In genomic region chr4:133262375-133262765, GRCm38 (mm10) we compare ENCODE assay signal across 14 mouse cellular contexts. TPM values are rescaled to one million over a fixed set of nuclear protein-coding genes. Genes with fewer than 3 reads are reported as not detected.
DNase-seq lines count a peak whose midpoint lies in the region; ATAC-seq and TF ChIP-seq lines count a peak whose summit lies in the region.
"Had no signal": no experiment of that assay in that cellular context is flagged by ENCODE, and none has a peak within 500 bp of the region (broad histone marks: within the 10 kb centered on the region; RNA-seq: fewer than 3 reads in every experiment).

No protein-coding gene starts in this region.

- H3K9me3 ChIP-seq in liver, embryonic 12.5 days (replicated peaks) = no peaks in the 10 kb centered on the region
- no peaks in the 10 kb centered on the region for H3K9me3 ChIP-seq in liver, embryonic 11.5 days (ENCODE audit: control insufficient read depth, low read length)
- no peaks in the 10 kb centered on the region for H3K9me3 ChIP-seq in limb, embryonic 10.5 days (replicated peaks)
- no peaks in the 10 kb centered on the region for H3K9me3 ChIP-seq in stomach, embryonic 14.5 days (ENCODE audit: control insufficient read depth, low read depth, low read length)
- H3K9me3 ChIP-seq: hindbrain, embryonic 15.5 days had no signal

- TF ChIP-seq CTCF in bone marrow, adult 2 months (IDR thresholded peaks at IDR 0.05; ENCODE audit: control insufficient read depth, insufficient read depth, low read length) = no peak

- peaks cover 36% of the 10 kb centered on the region for H3K36me3 ChIP-seq in liver, embryonic 12.5 days
- H3K36me3 ChIP-seq in liver, embryonic 11.5 days (ENCODE audit: control insufficient read depth, insufficient read depth, low read length) = peaks cover 23% of the 10 kb centered on the region
- H3K36me3 ChIP-seq in limb, embryonic 10.5 days = peaks cover 46% of the 10 kb centered on the region
- peaks cover 20% of the 10 kb centered on the region; the same call in 1 of the 2 replicates for H3K36me3 ChIP-seq in stomach, embryonic 14.5 days (ENCODE audit: control insufficient read depth, insufficient read depth, low read length)

- ATAC-seq in liver, embryonic 12.5 days = 0 out of 2 replicates have a peak, but pooled peaks have one; percentile 21
- ATAC-seq in liver, embryonic 11.5 days (replicated peaks; ENCODE audit: low FRiP score) = no peak
- ATAC-seq in stomach, embryonic 14.5 days (ENCODE audit: insufficient number of reproducible peaks, insufficient read depth, low FRiP score, low read depth) = no peak

- peaks cover 19% of the 10 kb centered on the region for H3K4me1 ChIP-seq in liver, embryonic 12.5 days
- peaks cover 5% of the 10 kb centered on the region; the same call in 1 of the 2 replicates for H3K4me1 ChIP-seq in liver, embryonic 11.5 days (replicated peaks; ENCODE audit: control insufficient read depth, insufficient read depth, low read length)
- no peaks in the 10 kb centered on the region; the same call in 1 of the 2 replicates for H3K4me1 ChIP-seq in bone marrow, adult 2 months (ENCODE audit: control insufficient read depth, insufficient read depth, low read length)
- peaks cover 20% of the 10 kb centered on the region for H3K4me1 ChIP-seq in limb, embryonic 10.5 days
- 0 out of 2 replicates have a peak, but pooled peaks cover 3% of the 10 kb centered on the region for H3K4me1 ChIP-seq in stomach, embryonic 14.5 days (ENCODE audit: control insufficient read depth, insufficient read depth, low read length)
- H3K4me1 ChIP-seq: hindbrain, embryonic 15.5 days had no signal

- peak overlapping the region; percentile 31 for H3K27ac ChIP-seq in liver, embryonic 12.5 days
- H3K27ac ChIP-seq in liver, embryonic 11.5 days (ENCODE audit: low read depth, low read length) = no peak overlapping the region
- H3K27ac ChIP-seq in bone marrow, adult 2 months (ENCODE audit: control insufficient read depth, insufficient read depth, low read depth, low read length, poor library complexity) = peak overlapping the region; percentile 66
- H3K27ac ChIP-seq in limb, embryonic 10.5 days = peak overlapping the region; percentile 21; the same call in 1 of the 2 replicates
- peak overlapping the region; percentile 27; the same call in 1 of the 2 replicates for H3K27ac ChIP-seq in stomach, embryonic 14.5 days (ENCODE audit: low read length)
- H3K27ac ChIP-seq: heart, adult 2 months; hindbrain, embryonic 15.5 days; liver, embryonic 14.5 days; macrophage had no signal

- 39% methylated on average over 7 of the region's 7 CpGs for WGBS in liver, embryonic 12.5 days (ENCODE audit: insufficient replicate concordance)
- 59% methylated on average over 7 of the region's 7 CpGs for WGBS in liver, embryonic 11.5 days
- 9% methylated on average over 7 of the region's 7 CpGs for WGBS in bone marrow, adult 2 months
- WGBS in limb, embryonic 10.5 days = 65% methylated on average over 7 of the region's 7 CpGs
- 70% methylated on average over 7 of the region's 7 CpGs for WGBS in stomach, embryonic 14.5 days

- no peak for DNase-seq in liver, embryonic 11.5 days (ENCODE audit: low spot score)
- no peak for DNase-seq in limb, embryonic 10.5 days (ENCODE audit: low spot score)
- no peak for DNase-seq in gastrocnemius, adult 8-10 months (ENCODE audit: low spot score in 2 of 2)
- no peak for DNase-seq in urinary bladder, postnatal 25 days (ENCODE audit: low spot score)
- DNase-seq: cerebellum, postnatal 10 days; heart, adult 2 months; kidney, postnatal 14 days; retina, postnatal 1 day had no signal

- TF ChIP-seq POLR2A in bone marrow, adult 2 months (IDR thresholded peaks at IDR 0.05; ENCODE audit: borderline replicate concordance, control insufficient read depth, low read depth, low read length) = no peak

- no peak overlapping the region for H3K9ac ChIP-seq in liver, embryonic 12.5 days
- no peak overlapping the region for H3K9ac ChIP-seq in liver, embryonic 11.5 days (ENCODE audit: low read depth, low read length)
- H3K9ac ChIP-seq in stomach, embryonic 14.5 days (replicated peaks; ENCODE audit: low read depth, low read length) = no peak overlapping the region
- H3K9ac ChIP-seq: hindbrain, embryonic 15.5 days; liver, embryonic 14.5 days had no signal

- no peak overlapping the region for H3K4me3 ChIP-seq in liver, embryonic 12.5 days
- H3K4me3 ChIP-seq in liver, embryonic 11.5 days (ENCODE audit: low read depth, low read length) = no peak overlapping the region
- peak overlapping the region; percentile 66 for H3K4me3 ChIP-seq in bone marrow, adult 2 months (replicated peaks; ENCODE audit: control insufficient read depth, low read depth, low read length)
- no peak overlapping the region for H3K4me3 ChIP-seq in limb, embryonic 10.5 days
- H3K4me3 ChIP-seq in stomach, embryonic 14.5 days (ENCODE audit: low read depth, low read length) = peak overlapping the region; percentile 6; the same call in 1 of the 2 replicates
- H3K4me3 ChIP-seq: heart, adult 2 months; hindbrain, embryonic 15.5 days had no signal

- no peak overlapping the region for H3K4me2 ChIP-seq in liver, embryonic 12.5 days
- no peak overlapping the region for H3K4me2 ChIP-seq in liver, embryonic 11.5 days
- H3K4me2 ChIP-seq in stomach, embryonic 14.5 days (replicated peaks; ENCODE audit: low read depth, low read length) = no peak overlapping the region
- H3K4me2 ChIP-seq: hindbrain, embryonic 15.5 days had no signal

- peaks cover 25% of the 10 kb centered on the region for H3K27me3 ChIP-seq in liver, embryonic 12.5 days (replicated peaks)
- peaks cover 9% of the 10 kb centered on the region for H3K27me3 ChIP-seq in liver, embryonic 11.5 days (replicated peaks; ENCODE audit: control insufficient read depth, insufficient read depth, low read length)
- peaks cover 18% of the 10 kb centered on the region for H3K27me3 ChIP-seq in limb, embryonic 10.5 days (ENCODE audit: low read depth, poor library complexity, severe bottlenecking)
- no peaks in the 10 kb centered on the region for H3K27me3 ChIP-seq in stomach, embryonic 14.5 days (ENCODE audit: control insufficient read depth, insufficient read depth, low read length)

RNA-seq across cellular contexts. Expression of gene Sytl1, which starts 0.5 kb away (rescaled TPM):
- 0.37 and 0.46 TPM in 2 replicates for polyA plus RNA-seq in liver, embryonic 12.5 days (2016; fragmentation: Nextera tagmentation; extraction: Ambion mirVana)
- polyA plus RNA-seq in liver, embryonic 11.5 days (2014; fragmentation: Nextera tagmentation; extraction: Ambion mirVana) = 0.39 and 0.52 TPM in 2 replicates
- polyA plus RNA-seq in bone marrow, adult 2 months (2011; ENCODE audit: insufficient read depth, insufficient read length, low replicate concordance, missing spikeins) = 3.1 and 3.2 TPM in 2 replicates
- 2.0 and 2.5 TPM in 2 replicates for polyA plus RNA-seq in limb, embryonic 10.5 days (2016; fragmentation: Nextera tagmentation; extraction: Ambion mirVana)
- polyA plus RNA-seq in stomach, embryonic 14.5 days (2014; fragmentation: Nextera tagmentation; extraction: Ambion mirVana) = 9.3 and 10.3 TPM in 2 replicates
- under 1 TPM in 1 of 4 experiments, not detected in 3; 0.12 TPM for total RNA-seq in gastrocnemius, adult 8-10 months (2022)
- polyA plus RNA-seq: macrophage had no signal

RNA-seq across cellular contexts. Expression of gene Tmem222, which starts 15.2 kb away (rescaled TPM):
- 47.6 and 48.4 TPM in 2 replicates for polyA plus RNA-seq in liver, embryonic 12.5 days (2016; fragmentation: Nextera tagmentation; extraction: Ambion mirVana)
- polyA plus RNA-seq in liver, embryonic 11.5 days (2014; fragmentation: Nextera tagmentation; extraction: Ambion mirVana) = 73.5 and 74.2 TPM in 2 replicates
- polyA plus RNA-seq in bone marrow, adult 2 months (2011; ENCODE audit: insufficient read depth, insufficient read length, low replicate concordance, missing spikeins) = 32.6 and 38.4 TPM in 2 replicates
- 93.7 and 98.5 TPM in 2 replicates for polyA plus RNA-seq in limb, embryonic 10.5 days (2016; fragmentation: Nextera tagmentation; extraction: Ambion mirVana)
- polyA plus RNA-seq in stomach, embryonic 14.5 days (2014; fragmentation: Nextera tagmentation; extraction: Ambion mirVana) = 88.1 and 88.6 TPM in 2 replicates
- 10 to 100 TPM; 24.5 to 27.8 (median 26.2) TPM for total RNA-seq in gastrocnemius, adult 8-10 months (2022)

RNA-seq across cellular contexts. Expression of gene Map3k6, which starts 21.8 kb away (rescaled TPM):
- polyA plus RNA-seq in liver, embryonic 12.5 days (2016; fragmentation: Nextera tagmentation; extraction: Ambion mirVana) = 2.8 and 3.6 TPM in 2 replicates
- polyA plus RNA-seq in liver, embryonic 11.5 days (2014; fragmentation: Nextera tagmentation; extraction: Ambion mirVana) = 2.2 and 3.5 TPM in 2 replicates
- 5.5 and 14.8 TPM in 2 replicates for polyA plus RNA-seq in bone marrow, adult 2 months (2011; ENCODE audit: insufficient read depth, insufficient read length, low replicate concordance, missing spikeins)
- 0.84 and 1.7 TPM in 2 replicates for polyA plus RNA-seq in limb, embryonic 10.5 days (2016; fragmentation: Nextera tagmentation; extraction: Ambion mirVana)
- polyA plus RNA-seq in stomach, embryonic 14.5 days (2014; fragmentation: Nextera tagmentation; extraction: Ambion mirVana) = 3.1 and 3.4 TPM in 2 replicates
- 1 to 10 TPM; 2.5 to 7.8 (median 4.8) TPM for total RNA-seq in gastrocnemius, adult 8-10 months (2022)

RNA-seq across cellular contexts. Expression of gene Gpr3, which starts 50.0 kb away (rescaled TPM):
- polyA plus RNA-seq in liver, embryonic 12.5 days (2016; fragmentation: Nextera tagmentation; extraction: Ambion mirVana) = not detected in 2 replicates
- polyA plus RNA-seq in liver, embryonic 11.5 days (2014; fragmentation: Nextera tagmentation; extraction: Ambion mirVana) = 0.17 TPM in 1 of 2 replicates, not detected in the other
- polyA plus RNA-seq in bone marrow, adult 2 months (2011; ENCODE audit: insufficient read depth, insufficient read length, low replicate concordance, missing spikeins) = not detected in 2 replicates
- 0.51 and 0.72 TPM in 2 replicates for polyA plus RNA-seq in limb, embryonic 10.5 days (2016; fragmentation: Nextera tagmentation; extraction: Ambion mirVana)
- polyA plus RNA-seq in stomach, embryonic 14.5 days (2014; fragmentation: Nextera tagmentation; extraction: Ambion mirVana) = not detected in 2 replicates
- not detected for total RNA-seq in gastrocnemius, adult 8-10 months (2022)
- polyA plus RNA-seq: liver, embryonic 14.5 days; macrophage had no signal

RNA-seq across cellular contexts. Expression of gene Cd164l2, which starts 50.4 kb away (rescaled TPM):
- polyA plus RNA-seq in liver, embryonic 12.5 days (2016; fragmentation: Nextera tagmentation; extraction: Ambion mirVana) = 0.12 and 0.26 TPM in 2 replicates
- polyA plus RNA-seq in liver, embryonic 11.5 days (2014; fragmentation: Nextera tagmentation; extraction: Ambion mirVana) = 0.70 and 0.77 TPM in 2 replicates
- polyA plus RNA-seq in bone marrow, adult 2 months (2011; ENCODE audit: insufficient read depth, insufficient read length, low replicate concordance, missing spikeins) = not detected in 2 replicates
- 3.1 and 4.1 TPM in 2 replicates for polyA plus RNA-seq in limb, embryonic 10.5 days (2016; fragmentation: Nextera tagmentation; extraction: Ambion mirVana)
- 8.7 and 11.6 TPM in 2 replicates for polyA plus RNA-seq in stomach, embryonic 14.5 days (2014; fragmentation: Nextera tagmentation; extraction: Ambion mirVana)
- under 1 TPM in 1 of 4 experiments, not detected in 3; 0.59 TPM for total RNA-seq in gastrocnemius, adult 8-10 months (2022)
- total RNA-seq: heart, adult 2 months had no signal
- polyA plus RNA-seq: macrophage had no signal

Comparison
In these comparisons a context has a peak if more than half of its experiments do, and no peak if none do; other contexts are left out.
1. H3K4me3 ChIP-seq: peak in bone marrow, adult 2 months (single experiment) and stomach, embryonic 14.5 days (single experiment); none in liver, embryonic 12.5 days (single experiment), liver, embryonic 11.5 days (single experiment) and limb, embryonic 10.5 days (single experiment).